Mouse (Mus musculus): ENCODE results near the gene Cnmd. TPM values are rescaled to one million over a fixed set of nuclear protein-coding genes. Genes with fewer than 3 reads are reported as not detected.

Gene Cnmd
- polyA plus RNA-seq, 1 experiment from 2014 or later, result 1.8 TPM

DNA sequence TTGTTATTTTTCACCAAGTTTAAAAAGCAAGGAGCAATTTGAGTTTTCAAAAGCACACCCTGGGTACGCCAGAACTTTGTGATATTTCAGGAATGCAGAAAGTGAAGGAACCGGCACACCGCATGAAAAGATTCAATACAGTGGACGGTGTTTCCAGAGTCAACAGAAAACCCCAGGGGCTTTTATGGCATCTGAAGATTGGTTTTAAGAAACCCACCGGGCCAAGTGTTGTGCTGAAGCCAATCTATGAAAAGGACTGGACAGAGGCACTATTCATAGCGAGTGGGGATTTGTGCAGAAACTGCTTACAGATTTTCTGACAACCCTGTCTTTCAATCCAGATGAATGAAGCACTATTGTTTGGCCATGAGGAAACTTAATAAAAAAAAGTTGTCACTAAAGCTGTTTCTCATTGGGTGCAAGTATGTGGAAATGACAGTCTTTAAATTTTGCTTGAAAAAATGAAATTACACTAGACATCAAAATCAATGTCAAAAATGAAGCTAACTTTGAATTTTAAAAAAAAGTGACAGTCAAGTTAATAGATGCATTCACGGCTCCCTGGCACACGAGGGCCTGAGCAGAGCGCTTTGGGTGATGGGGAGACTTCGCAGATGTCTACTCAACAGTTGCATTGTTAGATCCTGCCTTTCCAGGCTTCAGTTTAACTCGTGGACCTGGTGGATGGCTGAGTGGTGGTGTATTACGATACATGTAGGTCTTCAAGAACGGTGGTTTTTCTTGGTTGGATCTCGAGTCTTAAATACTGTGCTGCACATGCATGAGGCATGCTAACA, 16.1 kb upstream of the Cnmd start:
- WGBS, result 74% methylated on average over 14 of the region's 14 CpGs
- H3K9ac ChIP-seq (ENCODE audit: low read depth, low read length), result no peak overlapping the region
- H3K27me3 ChIP-seq (ENCODE audit: control insufficient read depth, insufficient read depth, low read length), result no peaks in the 10 kb centered on the region
- H3K27ac ChIP-seq (ENCODE audit: low read depth, low read length), result no peak overlapping the region
- H3K4me2 ChIP-seq (replicated peaks; ENCODE audit: low read depth, low read length), result no peak overlapping the region
- H3K4me1 ChIP-seq (ENCODE audit: control insufficient read depth, insufficient read depth, low read length), result no peaks in the 10 kb centered on the region; the same call in 1 of the 2 replicates
- no peaks in the 10 kb centered on the region for H3K36me3 ChIP-seq (ENCODE audit: control insufficient read depth, insufficient read depth, low read length)
- H3K9me3 ChIP-seq (ENCODE audit: control insufficient read depth, low read length), result no peaks in the 10 kb centered on the region
- no peak overlapping the region for H3K4me3 ChIP-seq (ENCODE audit: low read length)
- no peak for ATAC-seq (ENCODE audit: low FRiP score, low TSS enrichment)

- no peaks in the 10 kb centered on the region for H3K9me3 ChIP-seq (ENCODE audit: control insufficient read depth, low read length)
- H3K4me3 ChIP-seq (ENCODE audit: low read length), result no peak overlapping the region
- 52% methylated on average over 15 of the region's 15 CpGs for WGBS
- no peaks in the 10 kb centered on the region for H3K27me3 ChIP-seq (ENCODE audit: control insufficient read depth, insufficient read depth, low read length)
- H3K9ac ChIP-seq (ENCODE audit: low read depth, low read length), result no peak overlapping the region
- H3K4me1 ChIP-seq (ENCODE audit: control insufficient read depth, insufficient read depth, low read length), result no peaks in the 10 kb centered on the region; the same call in 1 of the 2 replicates
- ATAC-seq (ENCODE audit: low FRiP score, low TSS enrichment), result no peak
- no peak overlapping the region for H3K4me2 ChIP-seq (replicated peaks; ENCODE audit: low read depth, low read length)
- H3K36me3 ChIP-seq (ENCODE audit: control insufficient read depth, insufficient read depth, low read length), result no peaks in the 10 kb centered on the region
- no peak overlapping the region for H3K27ac ChIP-seq (ENCODE audit: low read depth, low read length)
Measured at GRCm38 (mm10) chr14:79677108-79677753, 15.3 kb upstream of the Cnmd start.

GRCm38 (mm10) chr14:79673083-79674013, 11.4 kb upstream of the Cnmd start:
- Histone ChIP-seq H3K9ac (ENCODE audit: low read depth, low read length) (no peak overlapping the region), H3K36me3 (ENCODE audit: control insufficient read depth, insufficient read depth, low read length) (no peaks in the 10 kb centered on the region), H3K27me3 (ENCODE audit: control insufficient read depth, insufficient read depth, low read length) (no peaks in the 10 kb centered on the region), H3K27ac (ENCODE audit: low read depth, low read length) (no peak overlapping the region), H3K9me3 (ENCODE audit: control insufficient read depth, low read length) (no peaks in the 10 kb centered on the region), H3K4me3 (ENCODE audit: low read length) (no peak overlapping the region), H3K4me1 (ENCODE audit: control insufficient read depth, insufficient read depth, low read length) (no peaks in the 10 kb centered on the region; the same call in 1 of the 2 replicates), H3K4me2 (replicated peaks; ENCODE audit: low read depth, low read length) (no peak overlapping the region)
- no peak; the same call in 1 of the 2 replicates for ATAC-seq (ENCODE audit: low FRiP score, low TSS enrichment)
- 52% methylated on average over 17 of the region's 17 CpGs for WGBS

DNA sequence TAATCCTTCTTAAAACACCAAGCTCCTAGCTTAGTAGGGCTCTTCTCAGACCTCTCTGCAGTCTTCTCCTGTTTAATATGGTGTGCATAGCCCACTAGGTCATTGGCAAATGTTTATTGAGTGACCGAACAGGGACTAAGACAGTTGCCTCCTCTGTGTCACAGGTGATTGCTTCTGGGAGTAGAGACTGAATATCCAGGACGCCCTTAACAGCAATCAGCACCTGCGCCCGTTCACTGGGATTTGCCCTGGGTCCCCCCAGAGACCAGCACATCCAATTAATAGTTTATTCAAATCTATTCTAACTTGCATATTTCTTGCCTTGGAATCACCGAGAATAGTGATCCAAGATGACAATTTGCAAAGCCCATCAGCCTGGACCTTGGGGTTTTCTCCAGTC, 10.6 kb upstream of the Cnmd start:
- H3K4me3 ChIP-seq (ENCODE audit: low read length), result no peak overlapping the region
- H3K4me1 ChIP-seq (ENCODE audit: control insufficient read depth, insufficient read depth, low read length), result no peaks in the 10 kb centered on the region; the same call in 1 of the 2 replicates
- no peaks in the 10 kb centered on the region for H3K27me3 ChIP-seq (ENCODE audit: control insufficient read depth, insufficient read depth, low read length)
- 67% methylated on average over 5 of the region's 5 CpGs for WGBS
- no peak overlapping the region for H3K4me2 ChIP-seq (replicated peaks; ENCODE audit: low read depth, low read length)
- no peaks in the 10 kb centered on the region for H3K36me3 ChIP-seq (ENCODE audit: control insufficient read depth, insufficient read depth, low read length)
- no peak overlapping the region for H3K27ac ChIP-seq (ENCODE audit: low read depth, low read length)
- no peaks in the 10 kb centered on the region for H3K9me3 ChIP-seq (ENCODE audit: control insufficient read depth, low read length)
- no peak overlapping the region for H3K9ac ChIP-seq (ENCODE audit: low read depth, low read length)
- no peak for ATAC-seq (ENCODE audit: low FRiP score, low TSS enrichment)

DNA sequence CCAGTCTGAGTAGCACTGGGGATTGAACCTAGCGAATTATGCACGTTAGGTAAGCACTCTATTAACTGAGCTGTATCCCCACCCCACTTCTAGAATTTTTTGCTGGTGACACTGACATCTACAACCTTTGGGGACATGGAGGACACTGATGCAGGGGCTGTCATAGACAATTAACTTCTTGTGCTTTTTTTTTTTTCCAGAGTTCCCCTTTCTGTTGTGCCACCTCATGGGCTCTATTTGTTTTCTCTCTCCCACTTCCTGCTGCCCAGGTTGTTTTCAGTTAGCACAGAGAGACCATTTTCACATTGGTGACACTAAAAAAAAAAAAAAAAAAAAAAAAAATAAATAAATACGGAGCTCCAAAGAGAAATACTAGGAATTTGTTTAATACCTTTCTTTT, 9.0 kb upstream of the Cnmd start:
- Histone ChIP-seq H3K4me1 (ENCODE audit: control insufficient read depth, insufficient read depth, low read length) (no peaks in the 10 kb centered on the region; the same call in 1 of the 2 replicates), H3K27ac (ENCODE audit: low read depth, low read length) (no peak overlapping the region), H3K9me3 (ENCODE audit: control insufficient read depth, low read length) (no peaks in the 10 kb centered on the region), H3K9ac (ENCODE audit: low read depth, low read length) (no peak overlapping the region), H3K27me3 (ENCODE audit: control insufficient read depth, insufficient read depth, low read length) (no peaks in the 10 kb centered on the region), H3K4me2 (replicated peaks; ENCODE audit: low read depth, low read length) (no peak overlapping the region), H3K36me3 (ENCODE audit: control insufficient read depth, insufficient read depth, low read length) (no peaks in the 10 kb centered on the region), H3K4me3 (ENCODE audit: low read length) (no peak overlapping the region)
- no peak for ATAC-seq (ENCODE audit: low FRiP score, low TSS enrichment)
- 85% methylated on average over 3 of the region's 3 CpGs for WGBS

GRCm38 (mm10) chr14:79661005-79661917, 709 bp downstream of the Cnmd start:
- no peak overlapping the region for H3K27ac ChIP-seq (ENCODE audit: low read depth, low read length)
- WGBS, result 16% methylated on average over 33 of the region's 33 CpGs
- H3K9ac ChIP-seq (ENCODE audit: low read depth, low read length), result no peak overlapping the region

GRCm38 (mm10) chr14:79660467-79660866, 1.5 kb downstream of the Cnmd start:
- no peak for ATAC-seq (ENCODE audit: low FRiP score, low TSS enrichment)
- peak overlapping the region; percentile 48; the same call in 1 of the 2 replicates for H3K4me2 ChIP-seq (replicated peaks; ENCODE audit: low read depth, low read length)
- H3K27ac ChIP-seq (ENCODE audit: low read depth, low read length), result no peak overlapping the region
- H3K27me3 ChIP-seq (ENCODE audit: control insufficient read depth, insufficient read depth, low read length), result no peaks in the 10 kb centered on the region; the same call in 1 of the 2 replicates
- H3K4me3 ChIP-seq (ENCODE audit: low read length), result no peak overlapping the region
- H3K4me1 ChIP-seq (ENCODE audit: control insufficient read depth, insufficient read depth, low read length), result peaks cover 8% of the 10 kb centered on the region; the same call in 1 of the 2 replicates
- H3K36me3 ChIP-seq (ENCODE audit: control insufficient read depth, insufficient read depth, low read length), result no peaks in the 10 kb centered on the region
- no peaks in the 10 kb centered on the region for H3K9me3 ChIP-seq (ENCODE audit: control insufficient read depth, low read length)
- 32% methylated on average over 5 of the region's 5 CpGs for WGBS
- H3K9ac ChIP-seq (ENCODE audit: low read depth, low read length), result no peak overlapping the region

More at GRCm38 (mm10) chr14:79661005-79661917, 709 bp downstream of the Cnmd start:
- Histone ChIP-seq H3K27me3 (ENCODE audit: control insufficient read depth, insufficient read depth, low read length) (no peaks in the 10 kb centered on the region; the same call in 1 of the 2 replicates), H3K4me2 (replicated peaks; ENCODE audit: low read depth, low read length) (peak overlapping the region; percentile 48), H3K4me3 (ENCODE audit: low read length) (peak overlapping the region; percentile 18; the same call in 1 of the 2 replicates), H3K4me1 (ENCODE audit: control insufficient read depth, insufficient read depth, low read length) (peaks cover 8% of the 10 kb centered on the region; the same call in 1 of the 2 replicates), H3K9me3 (ENCODE audit: control insufficient read depth, low read length) (no peaks in the 10 kb centered on the region), H3K36me3 (ENCODE audit: control insufficient read depth, insufficient read depth, low read length) (no peaks in the 10 kb centered on the region)
- peak; percentile 92 for ATAC-seq (ENCODE audit: low FRiP score, low TSS enrichment)

Data from kidney, embryonic 14.5 days (tissue).